Mouse (Mus musculus) neural tube, embryonic 13.5 days (tissue): ENCODE measurements around the gene Gm7697. TPM values are rescaled to one million over a fixed set of nuclear protein-coding genes. Genes with fewer than 3 reads are reported as not detected.

Source experiments
- polyA plus RNA-seq: library from polyadenylated mRNA; unstranded; fragments of >200 nt; fragmentation: Nextera tagmentation; extraction: Ambion mirVana; gene quantifications from 2 replicates; pipeline ENCODE4 v1.2.1, GENCODE M21; 2015

Gm7697 gene
- polyA plus RNA-seq, 1 experiment from 2014 or later: not detected

Other genes with a start within 250 kb of the Gm7697 start
- not detected in 2 replicates for gene Gm9495, start 69.4 kb downstream of the Gm7697 start, polyA plus RNA-seq
- 43.8 and 44.4 TPM in 2 replicates for gene Zfp868, start 102.6 kb upstream of the Gm7697 start, polyA plus RNA-seq
- 2.9 and 3.1 TPM in 2 replicates for gene Zfp964, start 131.5 kb upstream of the Gm7697 start, polyA plus RNA-seq
- gene Zfp869, start 187.7 kb upstream of the Gm7697 start, polyA plus RNA-seq: 25.1 and 28.9 TPM in 2 replicates
- 10.1 and 10.5 TPM in 2 replicates for gene Zfp963, start 227.0 kb upstream of the Gm7697 start, polyA plus RNA-seq